Mouse (Mus musculus): ENCODE data around the gene Lrr1. TPM values are rescaled to one million over a fixed set of nuclear protein-coding genes. Genes with fewer than 3 reads are reported as not detected.
"Not testable (repeated sequence)": the region's sequence is repeated elsewhere in the genome, so short reads cannot be mapped to it uniquely, and the experiment has no call there.

Lrr1 gene
- polyA plus RNA-seq, 1 experiment from 2014 or later, result 27.4 TPM

DNA sequence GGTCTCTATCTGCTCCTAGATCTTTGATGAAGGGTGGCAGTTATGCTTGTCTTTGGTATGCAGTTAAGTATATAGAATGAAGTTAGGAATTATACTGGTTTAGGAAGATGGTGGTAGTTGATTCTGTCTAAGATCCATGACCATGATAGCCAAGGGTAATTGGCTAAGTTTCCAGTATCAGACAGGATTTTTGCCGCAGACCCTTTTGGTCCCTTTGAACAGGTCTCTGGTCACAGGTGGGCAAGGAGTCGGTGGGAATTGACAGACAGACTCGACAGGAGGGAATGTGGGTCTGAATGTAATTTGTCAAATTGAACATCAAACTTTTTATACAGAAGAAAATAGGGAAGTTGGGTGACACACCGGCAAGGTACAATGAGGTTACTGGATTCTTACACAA, 5.0 kb upstream of the Lrr1 start:
- not testable (repeated sequence) for DNase-seq (ENCODE audit: low spot score)

- peak; percentile 21 for DNase-seq (ENCODE audit: low spot score)
These were observed 3.7 kb upstream of the Lrr1 start for GRCm38 (mm10) chr12:69164904-69165303.

DNA sequence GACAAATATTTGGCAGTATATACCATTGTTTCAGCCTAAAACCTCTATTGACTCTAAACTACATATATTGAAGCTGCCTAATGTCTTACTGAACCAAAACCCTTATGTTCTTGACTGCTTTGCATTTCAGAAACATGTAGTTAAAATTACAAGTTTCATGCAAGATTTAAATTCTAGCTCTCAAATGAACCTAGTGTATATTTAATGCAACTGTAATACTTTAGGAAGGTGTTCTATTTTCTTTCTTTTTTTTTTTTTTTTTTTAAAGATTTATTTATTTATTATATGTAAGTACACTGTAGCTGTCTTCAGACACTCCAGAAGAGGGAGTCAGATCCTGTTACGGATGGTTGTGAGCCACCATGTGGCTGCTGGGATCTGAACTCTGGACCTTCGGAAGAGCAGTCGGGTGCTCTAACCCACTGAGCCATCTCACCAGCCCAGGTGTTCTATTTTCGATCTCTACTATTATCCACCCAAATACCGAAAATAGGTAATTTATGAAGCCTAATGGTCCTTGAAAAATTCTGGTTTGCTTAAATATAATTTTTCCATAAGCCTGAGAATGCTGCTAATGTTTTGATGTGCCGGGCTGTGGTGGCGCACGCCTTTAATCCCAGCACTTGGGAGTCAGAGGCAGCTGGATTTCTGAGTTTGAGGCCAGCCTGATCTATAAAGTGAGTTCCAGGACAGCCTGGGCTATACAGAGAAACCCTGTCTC, 1.6 kb upstream of the Lrr1 start:
- not testable (repeated sequence) for DNase-seq (ENCODE audit: low spot score)

DNA sequence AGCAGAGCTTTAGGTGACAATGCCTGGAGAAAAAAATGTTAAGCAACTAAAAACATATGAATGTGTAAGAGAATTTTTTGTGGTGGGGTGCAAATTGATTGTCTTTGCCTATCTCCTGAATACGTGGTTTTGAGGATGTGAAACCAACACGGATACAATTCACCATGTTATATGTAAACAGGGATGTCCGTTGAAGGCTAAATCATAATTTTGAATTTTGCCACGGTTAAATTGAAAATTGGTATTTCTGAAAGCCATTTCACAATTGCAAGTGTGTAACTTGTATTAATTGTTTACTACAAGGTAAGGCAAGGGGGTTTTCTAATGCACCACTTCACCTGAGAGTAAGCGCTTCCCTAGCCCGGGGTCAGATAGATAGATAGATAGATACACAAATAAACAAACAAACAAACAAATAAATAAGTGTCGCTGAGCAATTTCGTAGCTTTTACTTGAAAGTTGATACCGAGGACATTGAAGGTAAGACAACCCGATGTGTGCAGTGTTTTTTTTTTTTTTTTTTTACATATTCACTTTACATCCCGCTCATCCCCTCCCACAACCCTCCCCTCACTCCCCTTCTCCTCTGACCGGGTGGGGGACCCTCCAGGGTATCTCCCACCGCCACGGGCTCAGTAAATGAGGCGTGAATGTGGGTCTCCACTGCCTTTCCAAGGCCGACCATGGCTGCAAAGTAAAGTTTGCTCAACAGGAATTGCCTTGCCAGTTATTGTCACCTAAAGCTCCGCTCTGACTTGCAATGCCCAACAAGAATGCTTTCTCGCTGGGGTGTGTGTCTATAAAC, 756 bp upstream of the Lrr1 start:
- no peak for DNase-seq (ENCODE audit: low spot score)

DNA sequence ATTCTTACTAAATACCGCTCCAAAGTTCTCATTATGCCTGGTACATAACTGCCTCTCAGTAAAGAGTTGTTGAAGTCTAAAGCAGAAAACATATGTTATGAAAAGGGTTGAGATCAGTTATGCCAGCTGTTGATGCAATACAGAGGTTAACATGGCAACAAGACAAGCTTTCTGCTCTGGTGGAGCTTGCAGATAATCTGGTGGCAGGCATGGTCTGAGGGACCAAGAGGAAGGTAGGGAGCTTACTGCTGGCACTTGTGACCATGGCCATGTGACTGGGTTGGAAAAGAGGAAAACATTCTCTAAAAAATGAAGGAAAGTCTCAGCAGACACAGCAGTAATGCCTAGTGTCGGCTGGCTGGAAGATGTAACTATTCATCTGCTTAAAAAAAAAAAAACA, 2.7 kb downstream of the Lrr1 start:
- no peak for DNase-seq (ENCODE audit: low spot score)

DNA sequence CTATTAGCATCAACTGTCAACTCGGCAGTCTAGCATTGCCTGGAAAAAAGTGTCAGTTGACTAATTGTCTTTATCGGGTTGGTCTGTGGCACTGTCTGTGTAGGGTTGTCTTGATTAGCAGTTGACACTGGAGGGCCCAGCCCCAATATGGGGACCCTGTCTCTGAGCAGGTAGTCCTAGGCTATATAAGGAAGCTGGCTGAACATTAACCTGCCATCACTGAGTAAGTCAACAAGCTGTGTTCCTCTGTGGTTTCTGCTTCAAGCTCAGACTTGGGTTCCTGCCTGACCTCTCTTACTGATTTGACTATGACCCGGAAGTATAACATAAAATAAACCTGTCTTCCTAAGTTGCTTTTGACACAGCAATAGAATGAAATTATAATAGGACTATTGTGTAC, 7.4 kb downstream of the Lrr1 start:
- DNase-seq (ENCODE audit: low spot score), result no peak

DNA sequence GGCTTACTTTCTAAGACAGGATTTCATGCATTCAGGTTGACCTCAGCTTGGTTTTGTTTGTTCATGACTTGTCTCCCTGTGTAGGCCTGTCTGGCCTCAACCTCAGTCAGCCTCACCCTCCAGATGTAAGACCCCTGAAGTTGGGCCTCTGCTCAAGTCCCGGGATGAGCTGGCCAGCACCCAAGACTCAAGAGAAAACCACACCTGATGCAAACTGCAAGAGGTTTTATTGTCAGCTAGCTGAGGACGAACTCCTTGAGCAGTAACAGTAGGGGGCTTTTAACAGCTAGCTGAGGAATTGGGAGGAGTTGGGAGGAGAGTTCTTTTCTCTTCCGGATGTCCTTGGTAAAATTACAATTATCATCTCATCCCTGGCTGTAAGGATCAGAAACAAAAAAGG, 8.9 kb downstream of the Lrr1 start:
- no peak for DNase-seq (ENCODE audit: low spot score)

DNA sequence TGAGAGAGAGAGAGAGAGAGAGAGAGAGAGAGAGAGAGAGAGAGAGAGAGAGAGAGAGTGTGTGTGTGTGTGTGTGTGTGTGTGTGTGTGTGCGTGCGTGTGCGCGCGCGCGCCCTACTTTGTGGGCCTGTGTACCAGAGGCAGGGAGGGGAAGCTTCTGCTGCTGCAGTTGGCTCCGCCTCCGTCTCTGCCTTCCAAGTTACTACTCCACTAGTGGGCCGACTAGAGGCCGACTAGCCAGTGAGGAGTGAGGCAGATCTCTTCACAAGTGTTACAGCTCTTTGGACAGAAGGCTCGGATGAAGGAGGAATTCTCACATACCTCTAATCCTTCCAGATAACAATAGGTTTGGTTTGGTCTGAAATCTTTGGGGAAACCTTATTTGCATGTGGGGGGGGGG, 10.8 kb downstream of the Lrr1 start:
- DNase-seq (ENCODE audit: low spot score), result no peak

DNA sequence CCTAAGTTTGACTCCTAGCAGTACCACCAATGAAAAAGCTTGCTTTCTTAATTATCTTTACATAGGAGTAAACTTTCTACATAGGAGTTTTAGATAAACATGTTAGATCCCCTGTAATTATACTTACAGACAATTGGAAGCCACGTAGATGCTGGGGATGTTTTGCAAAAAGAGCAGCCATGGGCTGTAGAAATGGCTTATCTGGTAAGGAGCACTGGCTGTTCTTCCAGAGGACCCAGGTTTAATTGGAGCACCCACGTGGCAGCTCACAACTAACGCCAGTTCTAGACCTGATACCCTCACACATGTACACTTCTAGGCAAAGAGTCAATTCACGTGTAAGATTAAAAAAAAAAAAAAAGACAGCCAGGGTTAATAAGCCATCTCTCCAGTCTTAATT, 13.2 kb downstream of the Lrr1 start:
- no peak for DNase-seq (ENCODE audit: low spot score)

DNA sequence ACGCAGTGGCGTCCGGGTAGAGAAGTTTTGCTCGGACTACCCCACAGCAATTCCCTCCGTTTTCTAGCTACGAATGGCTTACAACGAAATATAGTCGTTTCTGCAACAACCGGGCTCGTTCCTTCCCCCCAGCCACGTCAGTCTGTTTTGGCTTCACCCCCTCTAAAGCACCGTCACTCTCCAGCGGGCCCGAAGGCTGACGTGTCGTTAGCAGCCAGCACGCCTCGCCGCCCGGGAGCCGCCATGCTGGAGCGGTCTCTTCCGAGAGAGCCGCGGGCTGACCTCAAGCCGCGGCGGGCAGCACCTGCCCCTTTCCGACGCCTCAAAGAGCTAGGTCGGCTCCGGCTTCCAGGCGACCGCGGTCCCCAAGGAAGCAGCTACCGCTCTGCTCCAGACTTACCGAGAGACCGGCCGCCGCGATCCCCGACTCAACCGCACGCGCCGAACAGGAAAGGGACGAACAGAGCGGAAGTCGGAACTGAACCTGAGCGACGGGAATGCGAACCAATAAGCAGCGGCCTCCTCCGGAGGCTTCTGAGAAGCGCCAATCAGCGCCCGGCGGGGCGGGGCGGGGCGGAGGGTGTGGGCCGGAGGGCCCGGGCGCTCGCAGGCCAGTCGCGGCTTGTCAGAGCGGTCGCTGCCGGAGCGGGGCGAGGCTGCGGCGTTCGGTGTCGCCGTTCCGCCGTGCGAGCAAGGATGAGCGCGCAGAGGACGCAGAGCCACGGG, 15.1 kb downstream of the Lrr1 start, which contains the start of the genes Rpl36al and Mgat2:
Gene Rpl36al (minus strand): TSS at position 501 of the 726 bp plus-strand sequence.
Gene Mgat2 (plus strand): TSS at position 575 of the 726 bp plus-strand sequence.
- DNase-seq (ENCODE audit: low spot score), result peak; percentile 97

- peak; percentile 9 for DNase-seq (ENCODE audit: low spot score)
These were observed 16.0 kb downstream of the Lrr1 start for GRCm38 (mm10) chr12:69184342-69185295.

DNA sequence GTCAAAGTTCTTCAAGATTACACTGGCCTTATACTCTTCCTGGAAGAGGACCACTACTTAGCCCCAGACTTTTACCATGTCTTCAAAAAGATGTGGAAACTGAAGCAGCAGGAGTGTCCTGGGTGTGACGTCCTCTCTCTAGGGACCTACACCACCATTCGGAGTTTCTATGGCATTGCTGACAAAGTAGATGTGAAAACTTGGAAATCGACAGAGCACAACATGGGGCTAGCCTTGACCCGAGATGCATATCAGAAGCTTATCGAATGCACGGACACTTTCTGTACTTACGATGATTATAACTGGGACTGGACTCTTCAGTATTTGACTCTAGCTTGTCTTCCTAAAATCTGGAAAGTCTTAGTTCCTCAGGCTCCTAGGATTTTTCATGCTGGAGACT, 16.8 kb downstream of the Lrr1 start:
- no peak for DNase-seq (ENCODE audit: low spot score)

GRCm38 (mm10) chr12:69186811-69187471, 18.3 kb downstream of the Lrr1 start:
- DNase-seq (ENCODE audit: low spot score), result no peak

DNA sequence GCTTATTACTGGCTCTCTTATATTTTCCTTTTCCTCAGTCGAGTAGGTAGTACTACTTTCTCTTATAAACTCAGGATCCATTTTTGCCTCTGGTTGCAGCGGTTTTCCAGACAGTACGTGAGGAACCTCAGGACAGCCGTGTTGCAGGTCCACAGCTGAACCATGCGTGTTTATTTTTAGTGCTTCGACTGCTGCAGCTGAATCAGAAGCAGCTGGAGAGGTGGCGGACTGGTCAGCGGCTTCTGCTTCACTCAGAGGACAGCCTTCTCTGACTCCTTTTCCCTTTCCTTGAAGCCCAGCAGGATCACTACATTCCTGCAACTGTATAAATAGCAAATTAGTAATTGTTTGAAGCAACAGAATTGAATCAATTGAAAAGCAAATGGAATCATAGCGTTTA, 21.5 kb downstream of the Lrr1 start:
- DNase-seq (ENCODE audit: low spot score), result no peak

DNA sequence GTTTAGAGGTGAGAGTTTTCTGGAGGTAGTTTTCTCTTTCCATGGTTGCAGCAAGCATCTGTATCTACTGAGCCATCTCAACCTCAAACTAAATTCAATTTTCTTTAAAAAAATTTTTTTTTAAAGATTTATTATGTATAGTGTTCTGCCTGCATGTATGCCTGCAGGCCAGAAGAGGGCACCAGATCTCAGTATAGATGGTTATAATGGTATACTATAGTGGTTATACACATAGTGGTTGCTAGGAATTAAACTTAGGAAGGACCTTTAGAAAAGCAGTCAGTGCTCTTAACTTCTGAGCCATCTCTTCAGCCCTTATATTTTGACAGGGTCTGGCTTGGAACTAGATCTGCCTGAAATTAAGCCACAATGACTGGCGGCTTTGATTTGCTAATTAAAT, 21.9 kb downstream of the Lrr1 start:
- DNase-seq (ENCODE audit: low spot score), result peak; percentile 24

GRCm38 (mm10) chr12:69191396-69191795, 22.8 kb downstream of the Lrr1 start:
- no peak for DNase-seq (ENCODE audit: low spot score)

GRCm38 (mm10) chr12:69192637-69193036, 24.0 kb downstream of the Lrr1 start:
- DNase-seq (ENCODE audit: low spot score), result no peak

DNA sequence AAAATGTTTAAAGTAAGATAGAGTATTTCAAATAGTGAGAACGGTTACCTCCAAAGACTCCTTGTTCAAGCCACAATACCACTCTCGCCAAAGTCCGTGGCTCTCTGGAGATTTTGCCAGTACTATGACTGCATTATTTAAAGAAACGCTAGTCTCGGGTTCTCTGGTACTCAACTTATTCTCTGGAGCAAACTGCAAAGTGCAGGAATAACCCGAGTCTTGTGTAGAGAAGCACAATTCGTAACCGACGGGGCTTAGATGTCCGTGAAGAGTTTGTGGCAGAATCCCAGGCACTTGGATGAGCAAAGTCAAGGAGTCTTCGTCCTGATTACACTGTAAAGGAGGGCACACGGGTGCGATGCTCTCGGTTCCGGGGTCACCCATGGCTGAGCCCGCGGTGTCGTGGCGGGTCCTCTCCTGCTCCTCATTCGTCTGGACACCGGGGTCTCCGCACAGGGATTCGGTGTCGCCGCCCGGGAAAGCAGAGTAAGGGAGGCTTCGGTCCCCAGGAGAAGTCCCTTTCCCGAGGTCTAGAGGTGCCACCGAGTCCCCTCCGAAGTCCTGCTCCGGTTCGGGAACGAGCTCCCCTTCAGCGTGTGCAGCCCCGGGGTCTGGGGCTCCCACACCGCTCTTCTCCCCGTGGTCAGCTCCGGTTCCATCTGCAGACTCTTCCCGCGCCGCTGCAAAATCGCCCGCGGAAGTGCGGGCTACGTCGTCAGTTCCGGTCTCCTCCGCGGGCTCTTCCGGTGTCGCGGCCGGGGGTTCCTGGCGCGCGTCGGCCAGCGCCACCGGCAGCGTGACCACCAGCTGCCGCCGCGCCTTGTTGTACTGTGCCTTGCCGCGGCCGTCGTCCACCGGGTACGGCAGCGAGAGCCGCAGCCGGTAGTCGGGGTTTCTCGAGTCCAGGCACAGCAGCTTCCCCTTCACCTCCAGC, 28.1 kb downstream of the Lrr1 start, which contains the start of gene Gm49383:
Gene Gm49383 (minus strand): TSS at position 661 of the 934 bp plus-strand sequence.
- peak; percentile 76 for DNase-seq (ENCODE audit: low spot score)
